Mouse (Mus musculus) fat pad, adult 2 months (tissue): ENCODE data around the gene Fam163b.

Experiments
- DNase-seq: peaks from one replicate; pipeline ENCODE4 v3.0.0-alpha.2; 2011; ENCODE audit warnings: low read depth, low spot score; ENCODE audit errors: extremely low read depth

Fam163b gene

DNA sequence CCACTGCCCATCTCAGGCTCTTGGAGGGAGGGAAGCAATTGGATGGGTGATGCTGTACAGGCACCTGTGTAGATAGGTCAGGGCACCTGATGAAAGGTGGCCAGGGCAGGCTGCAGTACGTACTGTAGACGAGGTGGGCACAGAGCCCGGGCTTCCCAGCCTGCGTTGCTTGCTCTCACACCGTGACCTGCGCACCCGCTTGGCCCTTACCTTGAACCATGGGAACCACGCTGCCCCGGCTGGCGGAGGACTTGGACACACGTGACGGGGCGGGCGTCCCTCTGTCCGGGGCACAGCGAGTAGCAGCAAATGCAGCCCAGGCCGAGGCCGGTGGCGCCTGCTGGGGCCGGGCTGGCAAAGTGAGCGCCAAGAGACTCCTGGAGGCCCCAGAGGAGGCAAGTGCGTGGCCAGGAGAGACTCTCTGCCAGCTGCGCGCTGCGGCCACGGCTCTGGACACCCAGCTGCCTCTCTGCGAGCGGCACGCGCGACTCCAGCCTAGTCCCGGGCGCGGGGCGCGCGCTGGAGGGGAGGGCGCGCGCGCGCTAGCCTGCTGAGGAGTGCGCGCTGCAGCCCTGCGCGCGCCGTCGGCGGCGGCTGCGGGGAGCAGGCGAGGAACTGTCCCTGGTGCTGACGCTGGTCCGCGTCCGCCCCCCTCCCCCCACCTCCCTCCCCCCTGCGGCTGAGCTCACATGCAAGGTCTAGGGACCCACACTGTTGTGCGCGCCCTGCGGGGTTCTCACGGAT, at the start of gene Fam163b:
Gene Fam163b, minus strand, starts transcription at position 542 of the 744 bp plus-strand sequence.
- DNase-seq = no peak

DNA sequence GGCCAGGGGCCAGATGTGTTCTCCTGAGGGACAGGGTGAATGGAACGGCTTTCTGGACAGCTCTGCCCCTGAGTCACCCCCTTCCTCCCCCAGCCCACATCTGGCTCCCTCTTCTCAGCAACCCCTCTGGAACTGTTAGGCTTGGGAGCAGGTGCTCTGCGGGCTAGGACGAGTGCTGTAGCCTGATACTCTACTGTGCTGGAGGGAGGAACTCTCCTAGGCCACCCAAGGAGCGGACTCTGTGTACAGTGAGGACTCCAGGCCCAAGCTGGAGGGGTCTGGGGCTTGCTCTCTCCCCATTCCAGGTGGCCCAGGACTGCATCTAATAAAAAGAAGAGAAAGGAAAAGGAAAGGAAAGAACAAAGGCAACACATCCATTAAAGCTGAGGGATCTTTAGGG, 47.7 kb upstream of the Fam163b start:
- DNase-seq = no peak

DNA sequence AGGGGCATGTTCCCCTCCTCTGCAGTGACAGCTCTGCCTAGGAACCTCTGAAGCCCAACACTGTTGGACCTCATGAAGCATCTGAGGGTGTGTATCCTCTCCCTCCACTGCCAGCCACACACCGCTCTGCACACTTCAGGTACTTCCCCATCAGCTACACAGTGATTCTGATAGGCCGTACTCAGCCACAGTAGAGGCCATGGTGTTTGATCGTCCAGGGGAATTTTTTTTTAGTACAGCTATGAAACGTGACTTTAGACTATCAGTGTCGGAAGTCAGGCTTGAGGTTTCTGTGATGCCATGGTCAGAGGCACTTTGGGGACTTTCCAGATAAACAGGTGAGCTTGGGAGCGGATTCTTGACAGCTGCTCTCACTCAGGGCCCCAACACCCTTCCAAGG, 45.2 kb upstream of the Fam163b start:
- no peak for DNase-seq

DNA sequence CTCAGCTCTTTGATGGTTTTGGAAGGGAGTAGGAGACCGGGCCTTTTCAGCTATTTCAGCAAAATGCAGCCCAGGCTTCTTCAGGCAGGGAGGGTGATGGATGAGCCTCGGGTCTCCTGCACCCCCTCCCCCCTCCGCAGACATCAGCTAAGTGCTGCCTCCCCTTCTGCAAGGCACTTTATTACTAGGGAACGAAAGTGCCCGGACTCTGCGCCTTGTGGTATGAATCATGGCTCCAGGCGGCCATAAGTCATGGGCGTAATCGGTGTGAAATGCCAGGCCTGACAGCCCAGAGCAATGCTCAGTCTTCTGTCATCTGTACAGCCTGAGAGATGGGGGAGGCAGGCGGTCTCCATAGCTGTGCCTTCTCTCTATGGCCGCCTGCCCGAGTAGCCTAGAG, 41.4 kb upstream of the Fam163b start:
- DNase-seq = no peak

DNA sequence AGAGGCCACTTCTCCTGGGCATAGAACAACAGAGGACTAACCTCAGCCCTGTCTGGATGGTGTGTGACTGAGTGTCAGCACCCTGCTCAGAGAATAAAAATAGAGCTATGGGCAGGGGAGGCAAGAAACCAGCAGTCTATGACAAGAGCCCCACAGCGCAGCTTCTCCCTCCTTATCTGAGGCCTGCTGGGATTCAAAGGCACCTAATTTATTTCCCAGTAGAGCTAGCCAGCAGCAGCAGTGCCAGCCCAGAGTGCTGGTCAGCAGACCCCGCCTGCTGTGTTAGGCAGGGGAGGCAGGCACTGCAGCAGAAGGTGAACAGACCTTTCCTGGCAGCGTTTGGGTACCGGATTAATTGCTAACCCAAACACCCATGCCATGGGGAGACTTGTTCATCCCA, 39.6 kb upstream of the Fam163b start:
- DNase-seq = no peak

DNA sequence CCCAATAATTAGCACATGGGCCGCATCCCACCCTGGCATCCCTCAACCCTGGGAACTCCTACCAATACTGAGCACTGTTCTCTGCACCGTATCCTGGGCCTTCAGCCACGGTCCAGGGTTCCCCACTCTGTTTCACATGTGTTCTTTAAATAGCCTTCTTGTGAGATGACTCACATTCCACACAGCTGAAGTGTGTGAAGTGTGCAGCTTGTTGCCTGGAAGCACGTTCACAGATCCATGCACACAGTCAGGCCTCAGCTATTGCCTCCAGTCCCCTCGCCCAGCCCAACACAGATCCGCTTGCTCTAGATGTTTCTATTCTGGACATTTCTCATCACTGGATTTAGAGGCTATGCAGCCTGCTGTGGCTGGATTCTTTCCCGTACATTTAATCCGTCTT, 36.8 kb upstream of the Fam163b start:
- DNase-seq = no peak

DNA sequence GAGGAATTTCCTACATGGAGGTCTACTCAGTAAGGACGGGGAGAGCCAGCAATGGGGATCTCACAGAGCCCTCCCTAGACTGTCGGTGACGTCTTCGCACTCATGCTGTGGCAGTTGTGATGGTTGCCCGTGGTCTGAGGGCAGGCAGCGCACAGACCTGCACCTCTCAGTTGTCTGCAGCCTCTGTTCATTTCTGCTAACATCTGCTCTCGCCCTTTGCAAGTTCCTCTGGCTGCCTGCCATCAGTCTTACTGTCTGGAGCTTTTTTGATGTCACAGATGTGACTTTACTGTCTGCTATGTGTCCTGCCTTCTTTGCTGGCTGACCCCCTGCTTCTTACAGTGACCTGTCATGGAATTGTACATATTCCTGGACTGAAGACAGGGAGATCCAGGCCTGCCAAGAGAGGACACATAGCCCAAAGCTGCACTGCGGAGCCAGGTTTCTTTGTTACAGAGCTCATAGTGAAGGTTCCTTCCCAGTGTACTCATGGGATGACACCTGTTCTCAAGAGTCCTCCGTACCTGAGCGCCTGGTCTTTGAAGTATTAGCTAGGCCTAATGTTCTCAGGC, 33.5 kb upstream of the Fam163b start:
- DNase-seq = no peak

DNA sequence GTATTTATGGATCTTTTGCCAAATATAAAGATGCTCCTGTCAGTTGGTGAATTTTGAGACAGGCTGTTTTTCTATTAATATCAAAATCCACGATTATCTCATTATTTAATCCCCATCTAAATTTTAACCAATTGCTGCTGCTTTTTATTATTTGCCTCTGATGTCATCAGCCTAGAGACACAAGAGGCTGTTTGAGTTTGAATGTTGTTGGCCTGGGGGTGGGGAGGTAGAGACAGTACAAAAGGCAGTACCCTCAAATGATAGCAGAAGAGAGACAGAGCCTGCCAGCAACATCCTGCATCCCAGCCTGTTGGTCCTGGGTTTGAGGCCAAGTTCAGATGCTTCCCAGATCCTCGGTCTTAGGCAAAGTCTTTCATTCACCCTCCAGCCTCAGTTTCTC, 32.0 kb upstream of the Fam163b start:
- no peak for DNase-seq

DNA sequence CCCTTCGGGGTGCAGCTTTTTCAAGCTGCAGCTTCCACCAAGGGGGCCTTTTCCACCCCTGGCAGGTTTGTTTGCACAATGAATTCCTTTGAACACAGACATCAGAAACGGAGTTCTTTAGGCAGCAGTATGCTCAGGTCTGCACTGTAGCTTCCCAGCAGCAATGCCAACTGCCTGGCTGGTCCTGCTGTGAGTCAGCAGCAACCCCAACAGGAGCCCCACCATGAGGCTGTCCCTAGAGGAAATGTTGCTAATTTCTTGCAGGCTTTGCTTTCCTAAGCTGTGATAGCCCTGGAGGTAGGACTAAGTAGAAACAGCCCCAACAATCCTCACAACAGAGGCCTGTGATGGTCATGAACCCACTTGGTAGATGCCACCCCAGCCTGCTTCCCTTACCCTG, 24.7 kb upstream of the Fam163b start:
- DNase-seq = no peak

DNA sequence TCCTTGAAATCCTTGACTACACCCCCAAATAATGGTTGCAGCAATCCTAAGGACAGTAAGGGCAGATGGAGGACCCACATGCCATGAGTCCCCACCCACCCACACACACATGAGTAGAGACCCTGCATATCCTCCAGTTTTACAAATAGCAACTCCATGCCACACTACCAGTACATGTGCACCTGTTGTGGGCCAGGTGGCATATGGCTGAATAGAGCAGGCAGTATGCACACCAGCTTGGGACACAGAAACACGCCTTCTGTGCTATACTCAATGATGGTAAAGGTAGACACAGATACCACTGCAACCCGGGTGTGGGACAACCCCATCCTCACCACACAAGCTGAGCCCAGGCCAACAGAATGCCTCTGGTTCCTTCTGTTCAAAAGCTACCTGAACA, 23.8 kb upstream of the Fam163b start:
- no peak for DNase-seq

DNA sequence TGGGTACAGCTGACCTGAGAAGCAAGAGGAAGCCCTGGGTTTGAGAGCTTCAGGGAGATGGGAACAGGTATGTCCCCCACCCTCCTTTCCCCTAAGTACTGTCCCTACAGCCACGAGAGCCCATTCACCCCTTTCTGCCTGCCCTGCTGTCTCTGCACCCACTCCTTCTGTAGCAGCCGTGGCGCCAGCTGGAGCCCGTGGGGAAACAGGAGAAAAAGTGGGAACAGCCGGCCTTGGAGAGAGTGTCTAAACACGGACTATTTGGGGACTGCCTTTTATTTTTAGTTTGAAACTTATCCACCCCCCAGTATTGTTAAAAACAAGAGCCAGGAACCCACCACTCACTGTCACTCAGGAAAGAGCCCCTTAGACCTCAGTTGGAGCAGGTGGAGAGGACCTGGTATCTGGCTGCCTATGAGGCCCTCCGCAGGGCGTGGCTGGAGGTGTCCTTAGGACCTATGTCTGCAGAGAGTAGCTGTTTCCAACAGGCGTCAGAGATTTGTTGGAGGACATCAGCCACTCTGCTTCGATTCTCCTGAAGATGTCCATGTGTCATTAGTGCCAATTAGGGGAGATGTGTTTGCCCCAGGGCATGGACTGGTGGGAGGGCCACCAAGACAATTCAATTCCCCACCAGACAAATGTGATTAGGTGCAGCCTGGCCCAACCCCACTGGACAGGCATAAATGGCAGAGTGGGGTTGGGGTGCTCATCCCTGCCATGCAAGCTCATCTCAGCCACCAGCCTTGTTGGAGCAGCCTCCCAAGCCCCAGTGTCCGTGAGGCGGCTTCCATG, 22.7 kb upstream of the Fam163b start, which contains the start of gene Dbh:
Gene Dbh, plus strand, starts transcription at position 438 of the 795 bp plus-strand sequence.
- no peak for DNase-seq

DNA sequence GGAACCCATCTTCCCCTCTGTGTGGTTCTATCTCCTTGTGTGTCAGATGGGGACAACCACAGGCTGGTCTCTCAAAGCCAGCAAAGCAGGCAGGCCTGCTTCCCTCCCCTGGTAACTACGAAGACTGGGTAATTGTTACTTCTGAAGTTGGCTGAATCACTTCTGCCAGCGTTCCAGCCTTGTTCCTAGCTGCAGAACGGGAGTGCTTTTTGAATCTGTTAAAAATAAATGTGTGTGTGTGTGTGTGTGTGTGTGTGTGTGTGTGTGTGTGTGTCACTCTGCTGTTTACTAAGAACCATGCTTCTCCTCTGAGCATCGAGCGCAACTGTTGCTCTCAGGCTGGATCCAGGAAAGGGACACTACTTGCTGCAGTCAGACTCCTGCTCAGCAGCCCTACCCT, 21.6 kb upstream of the Fam163b start:
- no peak for DNase-seq

DNA sequence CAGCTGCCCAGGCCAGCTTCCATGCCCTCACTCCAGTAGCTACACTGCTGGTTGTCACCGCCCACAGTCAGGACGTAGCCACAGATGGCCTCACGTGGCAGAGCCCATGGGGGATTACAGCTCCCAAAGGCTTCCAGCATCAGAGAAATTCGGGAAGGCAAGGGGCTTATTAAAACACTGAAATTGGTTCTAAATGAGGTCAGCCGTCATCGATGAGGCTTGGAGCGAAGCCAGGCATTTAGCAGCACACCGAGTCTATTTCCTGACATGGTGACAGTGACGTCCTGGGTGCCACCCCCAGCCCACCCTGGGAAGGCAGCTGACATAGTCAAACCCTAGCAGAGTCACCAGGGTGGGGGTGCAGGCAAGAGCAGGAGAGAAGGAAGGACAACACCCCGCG, 20.4 kb upstream of the Fam163b start:
- DNase-seq = no peak

DNA sequence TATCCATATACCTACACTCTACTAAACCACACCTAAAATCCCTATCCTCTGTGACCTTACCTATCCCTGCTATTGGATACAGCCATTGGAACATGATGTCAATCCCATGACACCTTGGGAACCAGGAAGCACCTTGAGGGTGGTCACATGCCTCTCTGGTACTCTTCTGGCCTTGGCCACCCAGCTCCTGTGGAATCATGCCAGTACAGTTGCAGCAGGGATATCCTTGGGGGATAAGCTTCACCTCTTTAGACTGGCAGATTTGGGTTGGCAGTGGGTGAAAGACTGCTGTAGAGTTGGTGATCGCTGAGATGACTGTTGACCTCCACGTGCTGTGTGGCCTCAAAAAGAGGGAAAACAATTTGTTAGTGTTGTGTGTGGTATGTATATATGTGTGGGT, 19.2 kb upstream of the Fam163b start:
- DNase-seq = no peak

DNA sequence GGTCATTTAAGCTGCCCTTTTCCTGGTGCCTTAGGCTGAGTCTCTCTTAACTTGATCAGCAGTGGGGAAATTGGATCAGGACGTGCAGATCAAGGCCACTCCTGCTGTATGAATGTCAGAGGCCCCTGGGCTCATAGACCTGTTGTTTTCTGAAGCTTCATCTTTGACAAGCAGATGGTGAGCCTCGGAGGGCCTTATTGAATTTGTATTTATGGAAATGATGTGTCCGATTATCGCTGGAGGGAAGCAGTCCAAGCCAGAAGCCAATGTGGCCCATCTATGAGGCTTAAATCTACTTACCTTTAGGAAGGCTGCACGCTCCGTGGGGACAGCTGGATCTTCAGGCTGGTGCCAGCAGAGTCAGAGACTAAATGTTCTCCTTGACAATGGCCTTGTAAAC, 14.3 kb upstream of the Fam163b start:
- DNase-seq = no peak

DNA sequence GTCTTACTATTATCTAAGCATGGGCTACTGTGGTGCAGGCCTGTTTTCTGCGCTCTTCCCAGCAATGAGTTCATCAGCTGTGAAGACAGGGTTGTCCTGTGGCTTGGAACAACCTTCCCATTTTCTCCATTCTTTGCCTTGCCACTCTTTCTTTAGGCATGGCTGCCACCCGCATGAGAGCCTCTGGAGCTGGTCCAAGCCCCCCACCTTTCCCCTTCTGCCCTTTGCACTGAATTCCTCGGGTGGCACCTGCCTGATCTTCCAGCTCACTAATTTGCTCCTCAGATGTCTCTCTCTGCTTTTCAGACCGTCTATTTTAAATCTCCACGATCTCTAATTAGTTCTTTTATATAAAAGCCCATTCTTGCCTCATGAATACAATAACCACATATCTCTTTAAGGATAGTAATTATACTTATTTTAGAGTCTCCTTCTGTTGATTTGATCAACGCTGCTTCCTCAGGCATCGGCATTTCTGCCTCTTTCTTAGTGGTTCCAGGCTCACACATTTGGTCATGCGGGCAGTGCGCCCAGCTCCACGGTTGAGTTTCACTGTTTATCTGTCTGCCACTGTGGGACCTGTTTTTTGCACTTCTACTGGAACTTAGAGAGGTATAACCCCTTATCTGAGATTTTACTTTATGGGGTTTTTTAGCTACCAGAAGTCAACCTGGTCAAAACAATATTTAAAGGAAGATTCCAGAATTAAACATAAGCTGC, 12.3 kb upstream of the Fam163b start:
- DNase-seq = no peak

DNA sequence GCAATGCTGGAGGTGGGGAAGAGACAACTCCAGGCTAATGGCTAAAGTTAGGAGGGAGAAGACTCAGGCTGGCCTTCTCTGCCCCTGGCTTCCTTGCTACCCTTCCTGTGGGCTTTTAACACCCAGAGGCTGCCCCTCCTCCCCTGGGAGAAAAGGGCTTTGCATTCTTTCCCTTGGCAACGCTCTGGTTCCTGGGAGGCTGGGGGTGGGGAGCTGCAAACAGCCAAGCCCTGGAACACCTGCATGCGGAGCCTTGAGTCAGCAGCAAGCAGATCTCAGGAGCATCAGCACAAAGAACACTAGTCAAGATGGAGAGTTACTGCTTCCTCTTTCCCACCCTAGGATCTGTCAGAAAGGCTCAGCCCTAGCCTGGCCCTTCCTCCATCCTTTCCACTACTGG, 7.2 kb upstream of the Fam163b start:
- no peak for DNase-seq

DNA sequence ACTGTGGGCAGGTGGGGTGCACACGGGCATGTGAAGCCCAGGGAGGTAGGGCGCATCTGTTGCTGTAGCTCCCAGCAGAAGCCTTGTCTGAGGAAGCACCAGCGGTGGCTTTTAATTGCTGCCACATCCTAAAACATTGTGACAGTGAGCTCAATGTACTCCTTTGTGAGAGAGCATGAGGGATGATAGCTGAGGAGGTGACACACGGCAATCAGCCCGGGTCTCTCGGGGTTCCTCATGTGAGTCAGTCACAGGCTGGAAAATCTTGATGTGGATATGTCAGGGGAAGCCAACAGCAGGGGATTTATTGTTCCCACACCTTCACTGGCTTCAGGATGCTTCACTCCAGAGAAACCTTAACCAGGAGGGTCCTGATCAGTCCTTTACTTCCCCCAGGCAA, 4.5 kb upstream of the Fam163b start:
- no peak for DNase-seq

DNA sequence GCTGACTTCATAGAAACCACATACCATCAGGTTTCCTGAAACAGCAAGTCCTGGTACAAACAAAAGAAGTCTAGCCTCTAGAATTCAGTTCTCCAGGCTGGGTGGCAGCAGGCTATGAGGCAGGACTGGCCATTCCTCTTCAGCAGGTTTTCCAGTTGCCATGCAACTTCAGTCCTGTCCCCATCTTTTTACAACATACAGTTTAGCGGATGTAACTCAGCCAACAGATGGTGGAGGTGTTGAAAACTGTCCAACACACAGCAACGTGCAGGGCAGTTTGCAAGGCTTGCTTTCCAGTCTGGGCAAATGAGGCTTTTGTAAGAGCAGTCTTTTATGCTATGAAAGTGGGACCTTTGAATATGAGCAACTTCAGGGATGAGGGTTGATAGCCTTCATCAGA, 2.7 kb upstream of the Fam163b start:
- no peak for DNase-seq

DNA sequence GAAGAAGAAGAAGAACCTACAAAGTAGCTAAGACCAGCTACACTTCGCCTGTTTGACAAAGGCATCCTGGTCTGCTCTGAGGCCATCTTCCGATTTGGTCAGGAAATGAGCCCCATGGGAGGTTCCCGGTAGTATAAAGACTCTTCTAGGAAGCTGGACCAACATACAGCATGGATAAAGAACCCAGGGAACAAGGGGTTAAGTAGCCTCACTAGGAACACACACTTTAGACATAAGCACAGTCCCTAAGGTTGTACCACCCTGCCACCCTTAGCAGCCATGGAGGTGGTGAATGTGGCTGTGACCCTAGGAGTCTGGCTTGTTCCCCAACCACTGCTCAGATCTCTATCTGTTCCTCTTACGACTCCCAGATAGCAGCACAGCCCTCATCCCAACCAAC, 3.9 kb downstream of the Fam163b start:
- no peak for DNase-seq

DNA sequence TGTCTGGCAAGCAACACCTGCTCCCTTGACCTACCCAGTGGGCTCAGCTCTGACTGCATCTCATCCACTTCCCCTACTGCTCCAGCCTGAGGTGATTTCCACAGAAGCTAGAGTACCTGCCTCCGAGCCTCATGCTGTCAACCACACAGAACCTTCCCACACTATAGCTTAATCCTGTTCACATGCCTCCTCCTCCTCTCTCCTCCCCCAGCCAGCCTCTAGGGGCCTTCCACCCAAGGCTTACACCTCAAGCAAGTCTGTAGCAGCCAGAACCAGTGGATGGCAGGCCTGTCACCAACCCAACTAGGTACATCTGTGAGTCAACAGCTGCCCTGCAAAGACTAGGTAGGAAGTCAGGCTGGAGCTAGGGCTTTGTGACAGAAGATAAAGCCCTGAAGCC, 5.5 kb downstream of the Fam163b start:
- DNase-seq = no peak

DNA sequence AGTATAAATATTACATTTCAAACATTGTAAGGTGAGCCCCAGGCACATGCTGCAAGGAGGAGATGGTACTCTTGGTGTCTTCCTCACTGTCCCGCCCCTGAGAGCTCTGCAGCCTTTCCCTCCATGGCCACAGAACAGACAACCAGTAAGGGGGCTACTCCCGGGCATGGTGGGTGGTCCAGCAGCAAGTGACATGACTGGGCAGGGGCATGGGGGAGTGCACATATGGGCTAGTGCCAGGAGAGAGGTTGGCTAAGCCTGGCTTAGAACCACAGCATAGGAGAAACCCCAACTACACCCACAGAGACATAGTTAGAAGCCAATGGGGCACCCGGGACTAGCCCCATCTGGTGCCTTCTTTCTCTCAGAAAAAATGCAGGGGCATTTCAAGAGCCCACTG, 6.0 kb downstream of the Fam163b start:
- no peak for DNase-seq
